Mouse (Mus musculus) forebrain, embryonic 11.5 days (tissue): ENCODE measurements around the gene Fblim1. TPM values are rescaled to one million over a fixed set of nuclear protein-coding genes. Genes with fewer than 3 reads are reported as not detected.

ENCODE experiments used
- ATAC-seq: fragments of 200-750 bp; cut with Nextera tagmentation; replicated peaks from 2 replicates; pipeline ENCODE4 v1.8.0; 2017; ENCODE audit warnings: moderate TSS enrichment; ENCODE audit not compliant: low FRiP score
- DNase-seq: peaks from one replicate; pipeline ENCODE4 v3.0.0-alpha.2; 2017; ENCODE audit warnings: low spot score
- H3K27ac ChIP-seq: fragments of 300-500 bp; sonication (generic); 2 replicates; pipeline ENCODE4 v1.5.1; 2014; ENCODE audit warnings: low read depth, low read length
- H3K27me3 ChIP-seq: fragments of 300-500 bp; sonication (generic); 2 replicates; pipeline ENCODE4 v1.6.1; 2014; ENCODE audit warnings: mild to moderate bottlenecking, low read length, mixed read lengths; ENCODE audit not compliant: control insufficient read depth, insufficient read depth
- H3K36me3 ChIP-seq: fragments of 300-500 bp; sonication (generic); 2 replicates; pipeline ENCODE4 v1.6.1; 2014; ENCODE audit warnings: mild to moderate bottlenecking, low read length, moderate library complexity, mixed read lengths; ENCODE audit not compliant: control insufficient read depth, insufficient read depth
- H3K4me1 ChIP-seq: fragments of 300-500 bp; sonication (generic); replicated peaks from 2 replicates; pipeline ENCODE4 v1.6.1; 2014; ENCODE audit warnings: low read length, mixed read lengths; ENCODE audit not compliant: control insufficient read depth, insufficient read depth
- H3K4me2 ChIP-seq: fragments of 300-500 bp; sonication (generic); 2 replicates; pipeline ENCODE4 v1.6.1; 2014; ENCODE audit warnings: low read depth, mild to moderate bottlenecking, low read length, moderate library complexity, mixed read lengths; ENCODE audit not compliant: severe bottlenecking
- H3K4me3 ChIP-seq: fragments of 300-500 bp; sonication (generic); 2 replicates; pipeline ENCODE4 v1.5.1; 2014; ENCODE audit warnings: low read depth, low read length
- H3K9ac ChIP-seq: fragments of 300-500 bp; sonication (generic); 2 replicates; pipeline ENCODE4 v1.6.1; 2014; ENCODE audit warnings: low read length
- H3K9me3 ChIP-seq: fragments of 300-500 bp; sonication (generic); 2 replicates; pipeline ENCODE4 v1.6.1; 2016; ENCODE audit warnings: low read length, mixed read lengths; ENCODE audit not compliant: control insufficient read depth
- WGBS: fragments of 180-500 bp; shearing (Covaris S2); extraction: QIAGEN DNeasy Blood & Tissue Kit; methylation state at CpG from one replicate; pipeline ENCODE4 v1.1.7; 2014; 5-methylcytosine and 5-hydroxymethylcytosine counted together
- polyA plus RNA-seq: library from polyadenylated mRNA; unstranded; fragments of >200 nt; fragmentation: Nextera tagmentation; extraction: Ambion mirVana; gene quantifications from 2 replicates; pipeline ENCODE4 v1.2.1, GENCODE M21; 2014

Gene Fblim1
- polyA plus RNA-seq, 1 experiment from 2014 or later, result 21.4 TPM

DNA sequence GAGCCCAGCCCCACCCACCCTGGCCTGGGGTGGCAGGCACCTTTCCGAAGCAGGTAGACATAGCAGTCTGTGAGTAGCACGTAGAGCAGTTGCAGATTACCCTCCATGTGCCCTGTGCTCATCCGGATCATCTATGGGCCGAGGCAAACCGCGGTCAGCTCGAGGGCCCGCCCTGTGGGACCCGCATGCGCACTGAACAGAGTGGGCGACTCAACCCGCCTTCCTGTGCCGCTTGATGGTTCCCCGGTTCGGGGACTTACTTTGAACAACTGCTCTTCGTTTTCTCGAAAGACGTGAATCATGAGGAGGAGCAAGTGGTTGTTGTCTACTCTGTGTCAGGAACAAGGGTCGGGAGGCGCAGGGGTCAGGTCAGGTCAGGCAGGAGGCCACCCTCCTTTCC is 25.4 kb upstream of the Fblim1 start:
- H3K4me1 ChIP-seq, result no peaks in the 10 kb centered on the region
- no peak overlapping the region for H3K4me2 ChIP-seq
- no peak overlapping the region for H3K9ac ChIP-seq
- H3K36me3 ChIP-seq, result peaks cover 11% of the 10 kb centered on the region
- H3K27me3 ChIP-seq, result no peaks in the 10 kb centered on the region
- ATAC-seq (no peak), DNase-seq (no peak)
- no peak overlapping the region for H3K4me3 ChIP-seq
- 97% methylated on average over 20 of the region's 20 CpGs for WGBS
- H3K27ac ChIP-seq, result no peak overlapping the region
- H3K9me3 ChIP-seq, result no peaks in the 10 kb centered on the region

DNA sequence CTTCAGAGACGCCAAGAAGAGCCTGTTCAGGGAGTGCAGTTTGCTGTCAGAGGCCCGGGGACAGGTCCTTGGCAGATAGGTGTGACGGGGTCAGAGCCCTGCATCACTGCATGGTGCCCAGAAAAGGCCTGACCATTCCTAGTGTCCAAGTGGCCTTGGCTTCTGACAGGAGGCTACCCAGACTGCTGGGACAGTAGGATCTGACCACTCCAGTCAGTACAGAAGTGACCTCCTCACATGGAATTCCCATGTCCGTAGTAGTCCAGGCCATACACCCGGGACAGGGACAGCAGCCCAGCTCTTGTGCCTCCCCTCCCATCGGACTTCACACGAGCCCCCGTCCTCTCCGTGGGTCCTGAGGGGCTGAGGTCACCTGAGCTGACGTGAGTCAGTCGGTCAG is 24.1 kb upstream of the Fblim1 start:
- DNase-seq, result no peak
- Histone ChIP-seq H3K4me2 (no peak overlapping the region), H3K9ac (no peak overlapping the region), H3K9me3 (no peaks in the 10 kb centered on the region), H3K4me3 (no peak overlapping the region), H3K36me3 (peaks cover 11% of the 10 kb centered on the region), H3K27me3 (no peaks in the 10 kb centered on the region), H3K27ac (no peak overlapping the region), H3K4me1 (no peaks in the 10 kb centered on the region)
- WGBS, result 94% methylated on average over 11 of the region's 11 CpGs
- no peak for ATAC-seq

DNA sequence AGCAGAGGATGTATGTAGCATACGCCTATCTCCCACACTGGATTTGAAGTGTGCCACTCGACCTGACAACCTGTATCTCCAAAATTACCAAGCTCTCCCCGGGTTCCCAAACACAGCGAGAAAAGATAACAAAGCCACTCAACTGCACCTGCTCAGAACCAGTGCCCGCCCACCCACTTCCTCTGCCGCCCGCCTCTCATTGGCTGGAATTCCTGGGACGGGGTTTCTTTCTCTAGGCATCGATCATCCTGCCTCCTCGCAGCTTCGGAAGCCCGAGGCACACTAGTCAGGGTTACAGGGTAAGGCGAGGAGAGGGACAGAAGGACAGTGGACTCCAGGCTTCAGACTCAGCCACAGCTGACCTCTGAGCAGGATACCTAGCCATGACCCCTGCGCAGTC is 22.8 kb upstream of the Fblim1 start:
- Histone ChIP-seq H3K4me3 (no peak overlapping the region), H3K27me3 (no peaks in the 10 kb centered on the region), H3K4me2 (no peak overlapping the region), H3K36me3 (peaks cover 11% of the 10 kb centered on the region), H3K4me1 (no peaks in the 10 kb centered on the region), H3K27ac (no peak overlapping the region), H3K9ac (no peak overlapping the region), H3K9me3 (no peaks in the 10 kb centered on the region)
- 83% methylated on average over 14 of the region's 14 CpGs for WGBS
- ATAC-seq, result no peak
- no peak for DNase-seq

DNA sequence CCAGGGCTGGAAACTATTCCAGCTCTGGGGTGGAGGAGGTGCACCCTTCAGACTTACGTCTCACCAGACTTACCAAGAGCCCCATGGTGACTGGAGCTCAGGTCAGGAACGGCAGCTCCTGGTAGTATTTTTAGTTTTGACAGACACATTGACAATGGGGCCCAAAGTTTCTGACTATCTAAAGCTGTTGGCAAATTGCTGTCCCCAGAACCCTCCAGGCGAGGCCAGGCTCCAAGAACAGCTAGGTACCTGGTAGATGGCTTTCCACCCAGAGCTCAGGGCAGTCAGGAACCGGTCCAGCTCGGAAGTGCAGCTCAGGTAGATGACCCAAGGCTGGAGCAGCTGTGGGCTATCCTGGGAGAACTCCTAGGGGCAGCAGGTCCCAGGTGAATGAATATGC is 21.6 kb upstream of the Fblim1 start:
- DNase-seq, result no peak
- 91% methylated on average over 5 of the region's 5 CpGs for WGBS
- no peak overlapping the region for H3K4me2 ChIP-seq
- no peaks in the 10 kb centered on the region for H3K27me3 ChIP-seq
- H3K4me3 ChIP-seq, result no peak overlapping the region
- no peak overlapping the region for H3K9ac ChIP-seq
- H3K4me1 ChIP-seq, result no peaks in the 10 kb centered on the region
- peaks cover 9% of the 10 kb centered on the region for H3K36me3 ChIP-seq
- no peaks in the 10 kb centered on the region for H3K9me3 ChIP-seq
- H3K27ac ChIP-seq, result no peak overlapping the region
- no peak for ATAC-seq

DNA sequence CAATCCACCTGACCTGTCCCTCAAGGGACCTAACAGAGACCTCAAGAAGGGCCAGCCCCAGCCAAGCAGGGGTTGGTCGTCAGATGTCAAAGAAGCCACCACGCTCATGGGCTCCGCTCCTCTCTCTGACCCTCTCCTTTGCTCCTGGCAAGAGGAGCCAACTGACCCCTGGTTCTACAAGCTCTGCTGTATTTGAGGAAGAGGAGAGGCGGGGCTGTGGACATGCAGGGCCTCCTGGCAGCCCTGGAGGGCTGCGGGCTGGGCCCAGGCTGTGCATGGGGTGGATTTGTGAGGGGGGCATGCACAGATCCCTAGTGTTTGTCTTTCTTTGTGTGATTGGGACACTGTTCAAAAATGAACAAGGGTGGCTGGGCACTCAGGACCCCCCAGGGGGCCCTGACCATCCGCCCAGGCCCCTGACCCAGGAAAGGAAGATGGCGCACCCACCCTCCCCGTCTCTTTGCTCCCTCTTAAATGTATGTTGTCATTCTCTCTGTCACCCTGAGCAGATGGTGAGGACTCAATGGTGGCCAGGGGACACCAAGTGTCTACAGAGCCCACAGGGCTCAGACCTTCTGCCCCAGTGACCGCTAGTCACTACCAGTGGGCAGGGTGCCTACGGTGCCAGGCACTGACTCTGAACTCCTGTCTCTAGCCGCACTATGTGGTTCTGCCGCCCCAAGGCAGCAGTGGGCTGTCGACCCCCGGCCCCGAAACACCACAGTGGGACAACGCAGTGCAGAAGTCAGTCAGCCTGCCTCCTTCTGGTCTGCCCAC is 20.1 kb upstream of the Fblim1 start:
- H3K9me3 ChIP-seq, result no peaks in the 10 kb centered on the region
- H3K4me1 ChIP-seq, result no peaks in the 10 kb centered on the region
- H3K27me3 ChIP-seq, result no peaks in the 10 kb centered on the region
- WGBS, result 90% methylated on average over 16 of the region's 16 CpGs
- H3K9ac ChIP-seq, result no peak overlapping the region
- H3K4me2 ChIP-seq, result no peak overlapping the region
- ATAC-seq (no peak), DNase-seq (no peak)
- no peaks in the 10 kb centered on the region; the same call in 1 of the 2 replicates for H3K36me3 ChIP-seq
- H3K27ac ChIP-seq, result no peak overlapping the region
- H3K4me3 ChIP-seq, result no peak overlapping the region

DNA sequence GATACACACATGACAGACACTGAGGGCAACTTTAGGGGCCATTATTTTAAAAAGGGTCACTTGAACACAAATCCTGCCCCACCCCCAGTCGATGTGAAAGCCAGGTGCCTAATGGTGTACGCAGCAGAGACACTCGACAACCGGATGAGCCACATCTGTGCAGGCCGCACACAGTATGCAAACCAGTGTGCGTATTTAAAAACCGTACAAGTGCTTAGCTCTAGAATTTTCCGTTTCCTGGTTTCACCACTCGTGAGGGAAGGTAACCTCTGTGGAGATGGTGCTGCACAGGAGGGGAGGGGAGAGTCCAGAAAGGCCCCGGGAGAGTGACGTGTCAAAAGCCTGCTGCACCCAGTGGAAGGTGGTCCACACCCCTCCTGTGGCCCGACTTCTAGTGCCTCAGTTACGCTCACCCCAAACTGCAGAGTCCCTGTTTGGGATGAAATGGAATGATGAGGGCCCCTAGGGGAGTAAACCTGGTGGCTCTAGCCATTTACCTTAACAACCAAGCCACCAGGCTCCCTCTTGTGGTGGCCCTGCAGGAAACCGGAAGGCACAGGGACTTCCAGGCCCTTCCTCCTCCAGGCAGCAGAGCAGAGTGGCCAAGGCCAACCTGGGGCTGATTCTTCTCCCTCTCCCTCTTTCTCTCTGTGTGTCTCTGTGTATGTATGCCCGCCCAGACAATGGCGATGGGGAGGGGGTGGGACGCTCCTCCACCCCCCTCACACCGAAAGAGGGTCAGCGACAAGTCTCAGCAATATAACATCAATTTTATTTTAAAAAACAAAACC is 19.3 kb upstream of the Fblim1 start:
- no peaks in the 10 kb centered on the region for H3K9me3 ChIP-seq
- no peak for DNase-seq
- WGBS, result 74% methylated on average over 19 of the region's 19 CpGs

DNA sequence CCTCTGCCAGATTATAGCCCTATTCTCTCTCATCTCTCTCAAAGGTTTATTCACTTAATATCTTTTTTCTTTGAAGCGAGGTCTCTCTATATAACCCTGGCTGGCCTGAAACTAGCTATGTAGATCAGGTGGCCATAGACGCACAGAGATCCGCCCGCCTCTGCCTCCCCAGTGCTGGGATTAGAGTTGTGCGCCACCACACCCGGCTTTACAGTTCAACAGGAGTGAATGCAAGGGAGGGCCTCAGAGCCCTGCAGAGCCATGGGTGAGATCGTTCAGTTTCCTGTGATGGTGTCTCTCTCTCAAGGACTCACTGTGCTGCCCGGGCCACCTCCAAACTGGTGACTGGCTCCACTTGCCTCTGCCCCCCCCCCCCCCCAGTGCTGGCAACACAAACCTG is 18.2 kb upstream of the Fblim1 start:
- H3K4me1 ChIP-seq, result no peaks in the 10 kb centered on the region
- WGBS, result 88% methylated on average over 8 of the region's 8 CpGs
- no peaks in the 10 kb centered on the region for H3K36me3 ChIP-seq
- no peaks in the 10 kb centered on the region for H3K27me3 ChIP-seq
- ATAC-seq (no peak), DNase-seq (no peak)
- H3K9me3 ChIP-seq, result no peaks in the 10 kb centered on the region
- H3K4me2 ChIP-seq, result no peak overlapping the region
- no peak overlapping the region for H3K4me3 ChIP-seq
- H3K9ac ChIP-seq, result no peak overlapping the region
- H3K27ac ChIP-seq, result no peak overlapping the region

More for the DNA sequence above, 19.3 kb upstream of the Fblim1 start:
- H3K36me3 ChIP-seq, result no peaks in the 10 kb centered on the region
- no peak overlapping the region for H3K27ac ChIP-seq
- no peak; the same call in 1 of the 2 replicates for ATAC-seq
- H3K4me3 ChIP-seq, result no peak overlapping the region
- no peak overlapping the region for H3K9ac ChIP-seq
- no peaks in the 10 kb centered on the region for H3K27me3 ChIP-seq
- no peaks in the 10 kb centered on the region for H3K4me1 ChIP-seq
- no peak overlapping the region for H3K4me2 ChIP-seq

DNA sequence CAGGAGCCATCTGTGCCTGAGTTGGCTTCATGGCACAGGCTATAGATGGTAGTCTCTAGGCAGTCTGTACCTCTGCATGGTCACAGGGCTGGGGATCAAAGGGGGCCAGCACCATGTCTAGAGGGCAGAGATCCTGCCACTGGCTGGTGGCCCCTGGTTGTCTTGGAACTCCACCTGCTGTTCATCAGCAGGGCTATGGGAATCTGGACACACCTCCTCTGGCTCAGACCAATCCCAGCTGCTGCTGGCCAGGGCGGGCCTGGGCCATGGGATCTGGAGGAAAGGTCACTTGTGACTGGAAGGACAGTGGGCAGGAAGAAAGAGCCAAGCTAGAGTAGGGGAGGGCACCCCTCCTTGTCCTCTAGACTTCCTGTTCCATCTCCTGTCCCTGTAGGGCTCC is 17.8 kb upstream of the Fblim1 start, which contains the start of gene Slc25a34:
TSS of gene Slc25a34 (minus strand) at position 156 of the 400 bp plus-strand sequence.
- ATAC-seq (no peak), DNase-seq (no peak)
- no peaks in the 10 kb centered on the region for H3K9me3 ChIP-seq
- no peak within 1 kb of the TSS for H3K4me3 ChIP-seq
- H3K27ac ChIP-seq, result no peak within 1 kb of the TSS
- no peak within 1 kb of the TSS for H3K9ac ChIP-seq
- no peaks in the 10 kb centered on the region for H3K4me1 ChIP-seq
- no peaks in the 10 kb centered on the region for H3K36me3 ChIP-seq
- H3K4me2 ChIP-seq, result no peak within 1 kb of the TSS
- no peaks in the 10 kb centered on the region for H3K27me3 ChIP-seq
- WGBS, result 50% methylated on average over 1 of the region's 1 CpGs
